Comparison of ENCODE assay signal across 15 mouse cellular contexts in genomic region chr10:117272023-117272422, GRCm38 (mm10). TPM values are rescaled to one million over a fixed set of nuclear protein-coding genes. Genes with fewer than 3 reads are reported as not detected.
A peak's percentile ranks its signal among the peaks of the same experiment; 100 is the strongest.
DNase-seq lines count a peak whose midpoint lies in the region; ATAC-seq lines count a peak whose summit lies in the region.
"Had no signal": no experiment of that assay in that cellular context is flagged by ENCODE, and none has a peak within 500 bp of the region (broad histone marks: within the 10 kb centered on the region; RNA-seq: fewer than 3 reads in every experiment).

No protein-coding gene starts in this region.

- H3K4me1 ChIP-seq in embryonic facial prominence, embryonic 14.5 days (ENCODE audit: control insufficient read depth, insufficient read depth, low read length): no peaks in the 10 kb centered on the region
- no peaks in the 10 kb centered on the region for H3K4me1 ChIP-seq in embryonic facial prominence, embryonic 10.5 days
- H3K4me1 ChIP-seq in hindbrain, embryonic 10.5 days (replicated peaks): no peaks in the 10 kb centered on the region

- no peak overlapping the region for H3K9ac ChIP-seq in embryonic facial prominence, embryonic 14.5 days (ENCODE audit: low read depth, low read length)

- no peak for ATAC-seq in embryonic facial prominence, embryonic 14.5 days (ENCODE audit: low read depth)

- H3K27ac ChIP-seq in embryonic facial prominence, embryonic 14.5 days (replicated peaks; ENCODE audit: low read depth, low read length): no peak overlapping the region
- H3K27ac ChIP-seq in embryonic facial prominence, embryonic 10.5 days (replicated peaks): no peak overlapping the region
- no peak overlapping the region for H3K27ac ChIP-seq in hindbrain, embryonic 10.5 days

- H3K36me3 ChIP-seq in embryonic facial prominence, embryonic 14.5 days (ENCODE audit: control insufficient read depth, insufficient read depth, low read length): no peaks in the 10 kb centered on the region
- H3K36me3 ChIP-seq in embryonic facial prominence, embryonic 10.5 days (replicated peaks): no peaks in the 10 kb centered on the region
- no peaks in the 10 kb centered on the region for H3K36me3 ChIP-seq in hindbrain, embryonic 10.5 days

- no peak overlapping the region for H3K4me2 ChIP-seq in embryonic facial prominence, embryonic 14.5 days (ENCODE audit: low read depth, low read length)

- H3K9me3 ChIP-seq in embryonic facial prominence, embryonic 14.5 days (ENCODE audit: control insufficient read depth, low read length): no peaks in the 10 kb centered on the region
- no peaks in the 10 kb centered on the region for H3K9me3 ChIP-seq in embryonic facial prominence, embryonic 10.5 days
- H3K9me3 ChIP-seq in hindbrain, embryonic 10.5 days: no peaks in the 10 kb centered on the region

- H3K4me3 ChIP-seq in embryonic facial prominence, embryonic 14.5 days (ENCODE audit: low read depth, low read length): no peak overlapping the region
- no peak overlapping the region for H3K4me3 ChIP-seq in embryonic facial prominence, embryonic 10.5 days
- H3K4me3 ChIP-seq in hindbrain, embryonic 10.5 days: no peak overlapping the region

- peak; percentile 5 for DNase-seq in embryonic facial prominence, embryonic 14.5 days (ENCODE audit: low spot score)
- no peak for DNase-seq in embryonic facial prominence, embryonic 10.5 days (ENCODE audit: low spot score)
- DNase-seq in kidney, postnatal 10 days: peak; percentile 12
- DNase-seq in kidney, adult 8-10 months: no peak
- peak; percentile 59 for DNase-seq in 3T3-L1 (ENCODE audit: low read depth, low spot score)
- DNase-seq in NIH3T3 (ENCODE audit: low read depth): peak; percentile 67
- no peak for DNase-seq in hindbrain, embryonic 10.5 days (ENCODE audit: low spot score)
- DNase-seq in frontal cortex, postnatal 36 days (ENCODE audit: low spot score in 2 of 2): no peak
- DNase-seq: cerebellum, adult 8-10 months; kidney, adult 11 months; lung, adult 18-20 months; thymus, postnatal 4 days had no signal

- no peaks in the 10 kb centered on the region for H3K27me3 ChIP-seq in embryonic facial prominence, embryonic 14.5 days (replicated peaks; ENCODE audit: control insufficient read depth, insufficient read depth, low read length)
- no peaks in the 10 kb centered on the region for H3K27me3 ChIP-seq in embryonic facial prominence, embryonic 10.5 days (replicated peaks; ENCODE audit: low read depth, poor library complexity, severe bottlenecking)
- no peaks in the 10 kb centered on the region for H3K27me3 ChIP-seq in hindbrain, embryonic 10.5 days (ENCODE audit: insufficient read depth, poor library complexity, severe bottlenecking)

RNA-seq across cellular contexts. Expression of gene Lyz2, which starts 10.1 kb away (rescaled TPM):
- 105 and 146 TPM in 2 replicates for polyA plus RNA-seq in embryonic facial prominence, embryonic 14.5 days (2014; fragmentation: Nextera tagmentation; extraction: Ambion mirVana)
- 7.2 and 11.9 TPM in 2 replicates for polyA plus RNA-seq in embryonic facial prominence, embryonic 10.5 days (2016; fragmentation: Nextera tagmentation; extraction: Ambion mirVana)
- polyA plus RNA-seq in hindbrain, embryonic 10.5 days (2016; fragmentation: Nextera tagmentation; extraction: Ambion mirVana): 8.7 and 16.7 TPM in 2 replicates

RNA-seq across cellular contexts. Expression of gene Lyz1, which starts 20.6 kb away (rescaled TPM):
- 0.18 TPM in 1 of 2 replicates, not detected in the other for polyA plus RNA-seq in embryonic facial prominence, embryonic 14.5 days (2014; fragmentation: Nextera tagmentation; extraction: Ambion mirVana)
- not detected in 2 replicates for polyA plus RNA-seq in embryonic facial prominence, embryonic 10.5 days (2016; fragmentation: Nextera tagmentation; extraction: Ambion mirVana)
- not detected in 2 replicates for polyA plus RNA-seq in hindbrain, embryonic 10.5 days (2016; fragmentation: Nextera tagmentation; extraction: Ambion mirVana)
- polyA plus RNA-seq: embryonic facial prominence, embryonic 11.5 days; forebrain, embryonic 11.5 days; neural tube, embryonic 11.5 days had no signal

RNA-seq across cellular contexts. Expression of gene 9530003J23Rik, which starts 33.5 kb away (rescaled TPM):
- polyA plus RNA-seq in embryonic facial prominence, embryonic 14.5 days (2014; fragmentation: Nextera tagmentation; extraction: Ambion mirVana): not detected in 2 replicates
- polyA plus RNA-seq in embryonic facial prominence, embryonic 10.5 days (2016; fragmentation: Nextera tagmentation; extraction: Ambion mirVana): not detected in 2 replicates
- not detected in 2 replicates for polyA plus RNA-seq in hindbrain, embryonic 10.5 days (2016; fragmentation: Nextera tagmentation; extraction: Ambion mirVana)
- polyA plus RNA-seq: embryonic facial prominence, embryonic 11.5 days; forebrain, embryonic 11.5 days; neural tube, embryonic 11.5 days had no signal

RNA-seq across cellular contexts. Expression of gene Yeats4, which starts 47.7 kb away (rescaled TPM):
- 57.9 and 64.6 TPM in 2 replicates for polyA plus RNA-seq in embryonic facial prominence, embryonic 14.5 days (2014; fragmentation: Nextera tagmentation; extraction: Ambion mirVana)
- 107 and 110 TPM in 2 replicates for polyA plus RNA-seq in embryonic facial prominence, embryonic 10.5 days (2016; fragmentation: Nextera tagmentation; extraction: Ambion mirVana)
- polyA plus RNA-seq in hindbrain, embryonic 10.5 days (2016; fragmentation: Nextera tagmentation; extraction: Ambion mirVana): 112 and 114 TPM in 2 replicates

Comparison
In these comparisons a context has a peak if more than half of its experiments do, and no peak if none do; other contexts are left out.
1. DNase-seq: peak in embryonic facial prominence, embryonic 14.5 days (single experiment), kidney, postnatal 10 days (single experiment), 3T3-L1 (single experiment) and NIH3T3 (single experiment); none in embryonic facial prominence, embryonic 10.5 days (single experiment), kidney, adult 8-10 months (0 of 2), hindbrain, embryonic 10.5 days (single experiment) and frontal cortex, postnatal 36 days (0 of 2).